Mouse (Mus musculus): ENCODE data around the gene Tex14.

GRCm38 (mm10) chr11:87542285-87542684 is 137.4 kb downstream of the Tex14 start:
- TF ChIP-seq CTCF (IDR thresholded peaks at IDR 0.05; ENCODE audit: low read depth) (no peak), EP300 (IDR thresholded peaks at IDR 0.05; ENCODE audit: low read depth) (no peak)
